Mouse (Mus musculus): Measurements from ENCODE around the gene Ptprt.

Ptprt gene

GRCm38 (mm10) chr2:161545406-161545805, 1115.5 kb downstream of the Ptprt start:
- in situ Hi-C loops (cut with MboI) = no loop called here

- in situ Hi-C loops (cut with MboI) = no loop called here
Measured at GRCm38 (mm10) chr2:161534151-161534550, 1126.8 kb downstream of the Ptprt start.

GRCm38 (mm10) chr2:161527192-161527591, 1133.8 kb downstream of the Ptprt start:
- in situ Hi-C loops (cut with MboI) = no loop called here

- in situ Hi-C loops (cut with MboI) = loop anchor here (25.0 kb wide), 1 partner anchor 407 kb away; the partner anchor contains the start of gene Chd6
Measured at GRCm38 (mm10) chr2:161519671-161520070, 1141.3 kb downstream of the Ptprt start.

GRCm38 (mm10) chr2:161516921-161517320, 1144.0 kb downstream of the Ptprt start:
- in situ Hi-C loops (cut with MboI) = loop anchor here (25.0 kb wide), 1 partner anchor 405 kb away; the partner anchor contains the start of gene Chd6

- in situ Hi-C loops (cut with MboI) = loop anchor here (25.0 kb wide), 1 partner anchor 401 kb away; the partner anchor contains the start of gene Chd6
Measured at GRCm38 (mm10) chr2:161513256-161513655, 1147.7 kb downstream of the Ptprt start.

- in situ Hi-C loops (cut with MboI) = loop anchor here (25.0 kb wide), 1 partner anchor 400 kb away; the partner anchor contains the start of gene Chd6
Measured at GRCm38 (mm10) chr2:161511880-161512570, 1148.9 kb downstream of the Ptprt start.

GRCm38 (mm10) chr2:161511101-161511759, 1149.7 kb downstream of the Ptprt start:
- in situ Hi-C loops (cut with MboI) = loop anchor here (25.0 kb wide), 1 partner anchor 399 kb away; the partner anchor contains the start of gene Chd6

- in situ Hi-C loops (cut with MboI) = no loop called here
Measured at GRCm38 (mm10) chr2:161499097-161499899, 1161.6 kb downstream of the Ptprt start.

GRCm38 (mm10) chr2:161498449-161499096, 1162.4 kb downstream of the Ptprt start:
- in situ Hi-C loops (cut with MboI) = no loop called here

GRCm38 (mm10) chr2:161481741-161482140, 1179.2 kb downstream of the Ptprt start:
- in situ Hi-C loops (cut with MboI) = no loop called here

GRCm38 (mm10) chr2:161480445-161480844, 1180.5 kb downstream of the Ptprt start:
- in situ Hi-C loops (cut with MboI) = no loop called here
